Mouse (Mus musculus) cerebellum, adult (tissue): Measurements from ENCODE around the gene Grasp.
A peak's percentile ranks its signal among the peaks of the same experiment; 100 is the strongest.

Source experiments
- ATAC-seq: cut with Nextera tagmentation; 2 replicates; pipeline ENCODE4 v1.9.2; 2017; ENCODE audit warnings: mild to moderate bottlenecking, moderate library complexity, mixed read lengths; ENCODE audit not compliant: insufficient number of reproducible peaks, low FRiP score, low TSS enrichment

Gene Grasp

GRCm38 (mm10) chr15:101223596-101223995 lies 392 bp upstream of the Grasp start:
- ATAC-seq, result peak; percentile 3; the same call in 1 of the 2 replicates

- ATAC-seq, result no peak
Observed at GRCm38 (mm10) chr15:101224977-101225376, 989 bp downstream of the Grasp start.

- ATAC-seq, result no peak
Observed at GRCm38 (mm10) chr15:101227971-101228370, 4.0 kb downstream of the Grasp start.

GRCm38 (mm10) chr15:101228866-101229590 lies 5.0 kb downstream of the Grasp start:
- ATAC-seq, result no peak

GRCm38 (mm10) chr15:101230503-101230902 lies 6.5 kb downstream of the Grasp start:
- ATAC-seq, result no peak

- ATAC-seq, result no peak
Observed at GRCm38 (mm10) chr15:101230995-101231647, 7.1 kb downstream of the Grasp start.

GRCm38 (mm10) chr15:101231648-101232180 lies 7.7 kb downstream of the Grasp start:
- no peak for ATAC-seq

- ATAC-seq, result no peak
Observed at GRCm38 (mm10) chr15:101232607-101233006, 8.6 kb downstream of the Grasp start.

- ATAC-seq, result no peak
Observed at GRCm38 (mm10) chr15:101233183-101233582, 9.2 kb downstream of the Grasp start.

GRCm38 (mm10) chr15:101233641-101234275 lies 9.8 kb downstream of the Grasp start:
- no peak for ATAC-seq

- no peak for ATAC-seq
Observed at GRCm38 (mm10) chr15:101234611-101235341, 10.8 kb downstream of the Grasp start.

- no peak for ATAC-seq
Observed at GRCm38 (mm10) chr15:101235342-101235698, 11.3 kb downstream of the Grasp start.

- ATAC-seq, result no peak
Observed at GRCm38 (mm10) chr15:101235728-101236327, 11.8 kb downstream of the Grasp start.

GRCm38 (mm10) chr15:101236878-101237277 lies 12.9 kb downstream of the Grasp start:
- ATAC-seq, result no peak

- 0 out of 2 replicates have a peak, but pooled peaks have one; percentile 42 for ATAC-seq
Observed at GRCm38 (mm10) chr15:101238885-101239511, 15.0 kb downstream of the Grasp start.

GRCm38 (mm10) chr15:101239821-101240220 lies 15.8 kb downstream of the Grasp start:
- no peak for ATAC-seq

GRCm38 (mm10) chr15:101240799-101241204 lies 16.8 kb downstream of the Grasp start:
- ATAC-seq, result peak; percentile 37; the same call in 1 of the 2 replicates

GRCm38 (mm10) chr15:101241236-101241635 lies 17.2 kb downstream of the Grasp start:
- no peak for ATAC-seq

GRCm38 (mm10) chr15:101241853-101242252 lies 17.9 kb downstream of the Grasp start:
- no peak for ATAC-seq

- peak; percentile 59 for ATAC-seq
Observed at GRCm38 (mm10) chr15:101242645-101243044, 18.7 kb downstream of the Grasp start.
